Comparison of ENCODE assay signal across 3 mouse cellular contexts in the genomic region with DNA sequence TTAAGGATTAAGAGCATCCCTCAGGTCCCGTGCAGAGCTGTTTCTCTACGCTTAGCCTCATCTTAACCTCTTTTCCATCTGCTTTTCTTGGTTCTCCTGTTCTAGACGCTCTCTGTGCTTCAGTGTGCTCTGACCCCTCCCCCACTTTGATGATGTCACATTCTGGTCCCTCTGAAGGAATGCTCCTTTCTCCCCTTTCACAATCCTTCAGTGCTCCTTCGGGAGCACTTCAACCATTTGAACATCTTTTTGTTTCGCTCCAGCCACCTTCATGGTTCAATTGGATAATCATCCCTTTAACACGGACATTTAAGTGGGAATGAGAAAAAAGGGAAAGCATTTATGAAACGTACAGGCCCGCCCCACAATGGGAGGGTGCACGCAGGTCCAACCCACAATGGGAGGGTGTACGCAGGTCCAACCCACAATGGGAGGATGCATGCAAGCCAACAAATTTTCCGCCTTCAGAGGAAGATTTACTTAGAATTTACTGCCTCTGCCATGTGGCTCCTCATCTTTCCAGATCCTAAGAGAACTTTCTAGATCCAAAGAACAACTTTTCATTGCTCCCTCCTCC.
TF ChIP-seq lines count a peak whose summit lies in the region.

No protein-coding gene starts in this region.

TF ChIP-seq in CH12.LX, 34 proteins besides CTCF, POLR2A, EP300 and RAD21:
- TF ChIP-seq NRF1 (IDR thresholded peaks at IDR 0.05; ENCODE audit: low read depth, low read length) (peak; percentile 23; the same call in 1 of the 2 replicates), USF2 (conservative IDR thresholded peaks at IDR 0.05; ENCODE audit: low read depth, low read length) (no peak), ZMIZ1 (IDR thresholded peaks at IDR 0.05; ENCODE audit: low read depth, low read length) (no peak), MYC (IDR thresholded peaks at IDR 0.05; ENCODE audit: low read depth, low read length) (no peak), CHD2 (IDR thresholded peaks at IDR 0.05; ENCODE audit: low read length) (peak; percentile 64; the same call in 1 of the 2 replicates), BHLHE40 (IDR thresholded peaks at IDR 0.05; ENCODE audit: low read depth, low read length) (0 out of 2 replicates have a peak, but pooled peaks have one; percentile 13), SMC3 (IDR thresholded peaks at IDR 0.05; ENCODE audit: low read depth, low read length) (no peak), SIN3A (IDR thresholded peaks at IDR 0.05; ENCODE audit: low read length) (no peak), MAZ (IDR thresholded peaks at IDR 0.05; ENCODE audit: low read depth, low read length) (0 out of 2 replicates have a peak, but pooled peaks have one; percentile 37), IRF4 (IDR thresholded peaks at IDR 0.05; ENCODE audit: low read depth, low read length) (no peak), JUND (conservative IDR thresholded peaks at IDR 0.05; ENCODE audit: low read depth, low read length) (peak; percentile 42), MXI1 (IDR thresholded peaks at IDR 0.05; ENCODE audit: low read depth, low read length) (no peak), JUN (IDR thresholded peaks at IDR 0.05; ENCODE audit: insufficient read depth, low read depth, low read length) (0 out of 2 replicates have a peak, but pooled peaks have one; percentile 41), POLR2AphosphoS2 (IDR thresholded peaks at IDR 0.05; ENCODE audit: low read depth, low read length) (no peak), NELFE (IDR thresholded peaks at IDR 0.05; ENCODE audit: low read depth, low read length) (no peak), E2F4 (IDR thresholded peaks at IDR 0.05; ENCODE audit: insufficient replicate concordance, low read depth, low read length) (no peak), MAX (IDR thresholded peaks at IDR 0.05; ENCODE audit: low read length) (0 out of 2 replicates have a peak, but pooled peaks have one; percentile 7), HCFC1 (IDR thresholded peaks at IDR 0.05; ENCODE audit: low read depth, low read length) (no peak), GABPA (IDR thresholded peaks at IDR 0.05; ENCODE audit: insufficient replicate concordance, low read depth, low read length) (no peak)

TF ChIP-seq in MEL, 35 proteins besides CTCF, POLR2A, EP300 and RAD21:
- TF ChIP-seq POLR2AphosphoS5 (IDR thresholded peaks at IDR 0.05; ENCODE audit: borderline replicate concordance, low read depth, low read length) (no peak), MAFK (IDR thresholded peaks at IDR 0.05; ENCODE audit: borderline replicate concordance, low read depth, low read length) (no peak), TBP (IDR thresholded peaks at IDR 0.05; ENCODE audit: low read depth, low read length) (no peak), MEF2A (IDR thresholded peaks at IDR 0.05; ENCODE audit: extremely low read depth, insufficient replicate concordance, low read depth, low read length, poor library complexity, severe bottlenecking) (no peak), MAZ (IDR thresholded peaks at IDR 0.05; ENCODE audit: low read depth, low read length) (no peak)

TF ChIP-seq in myocyte, 11 proteins besides CTCF, POLR2A, EP300 and RAD21:
- TF ChIP-seq USF1 (IDR thresholded peaks at IDR 0.05; ENCODE audit: low read depth): no peak
- no peak for TF ChIP-seq CEBPB (IDR thresholded peaks at IDR 0.05; ENCODE audit: insufficient read depth, poor library complexity, severe bottlenecking)
- TF ChIP-seq MYOG (IDR thresholded peaks at IDR 0.05; ENCODE audit: control insufficient read depth in 1 of 3, insufficient read depth in 1 of 3, insufficient read length in 2 of 3, low read depth in 2 of 3): no peak
- TF ChIP-seq TCF3 (IDR thresholded peaks at IDR 0.05; ENCODE audit: insufficient read length, low read depth): no peak
- no peak for TF ChIP-seq SRF (IDR thresholded peaks at IDR 0.05; ENCODE audit: control insufficient read depth, insufficient read length, low read depth)
- TF ChIP-seq REST (IDR thresholded peaks at IDR 0.05; ENCODE audit: insufficient read depth, insufficient read length): no peak
- no peak for TF ChIP-seq MYOD1 (IDR thresholded peaks at IDR 0.05; ENCODE audit: control insufficient read depth in 1 of 3, insufficient read length in 2 of 3, low read depth in 2 of 3)
TF ChIP-seq in myocyte: peak in this region for 0.
